Mouse (Mus musculus) ovary, postnatal 14 days (tissue): ENCODE measurements around the gene Slc25a42.
A peak's percentile ranks its signal among the peaks of the same experiment; 100 is the strongest.

Experiments used
- DNase-seq: peaks from one replicate; pipeline ENCODE4 v3.0.0; 2022; ENCODE audit warnings: low spot score

The Slc25a42 gene

DNA sequence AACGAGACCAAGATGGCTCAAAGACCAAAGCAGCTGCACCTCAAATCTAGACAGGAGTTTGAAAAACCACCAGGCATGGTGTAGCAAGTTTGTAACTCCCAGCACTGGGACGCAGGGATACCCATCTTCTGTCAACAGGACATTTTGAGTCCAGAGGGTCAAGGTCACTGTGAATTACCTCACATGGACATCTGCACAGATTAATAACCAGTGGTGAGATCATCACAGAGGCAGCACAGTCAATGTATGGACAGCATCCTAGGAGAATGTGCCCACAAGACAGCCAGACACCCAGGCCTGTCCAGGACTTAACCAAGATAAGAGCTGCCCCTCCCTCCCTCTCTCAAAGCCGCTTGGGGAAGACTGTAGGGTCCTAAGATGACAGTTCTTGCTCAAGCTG is 42.0 kb downstream of the Slc25a42 start:
- no peak for DNase-seq

DNA sequence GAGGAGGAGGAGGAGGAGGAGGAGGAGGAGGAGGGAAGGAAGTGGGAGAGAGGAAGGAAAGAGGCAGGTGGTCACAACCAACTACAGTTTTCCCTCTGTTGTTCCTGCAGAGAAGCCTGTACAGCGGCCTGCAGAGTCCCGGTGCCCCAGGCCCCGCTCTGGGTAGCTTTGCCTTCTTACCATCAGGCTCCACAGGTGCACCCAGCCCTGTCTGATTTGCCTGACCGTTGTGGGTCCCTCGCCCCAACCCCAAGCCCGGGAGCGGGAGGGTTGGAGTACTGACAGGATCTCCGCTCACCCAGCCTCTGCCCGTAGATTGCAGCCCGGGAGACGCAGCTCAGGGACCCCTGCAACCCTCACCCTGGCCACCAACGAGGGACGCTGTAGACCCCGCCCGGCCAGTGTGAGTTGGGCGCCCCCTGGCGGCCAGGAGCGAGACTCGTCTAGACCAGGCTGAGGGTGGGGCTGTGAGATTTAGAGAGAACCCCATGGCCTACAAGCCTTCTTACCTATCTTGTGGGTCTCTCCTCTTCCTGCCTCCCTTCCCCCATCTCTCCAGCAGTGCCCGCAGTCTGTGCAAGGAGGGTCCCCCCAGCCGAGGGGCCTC is 45.5 kb downstream of the Slc25a42 start:
- peak; percentile 74 for DNase-seq

DNA sequence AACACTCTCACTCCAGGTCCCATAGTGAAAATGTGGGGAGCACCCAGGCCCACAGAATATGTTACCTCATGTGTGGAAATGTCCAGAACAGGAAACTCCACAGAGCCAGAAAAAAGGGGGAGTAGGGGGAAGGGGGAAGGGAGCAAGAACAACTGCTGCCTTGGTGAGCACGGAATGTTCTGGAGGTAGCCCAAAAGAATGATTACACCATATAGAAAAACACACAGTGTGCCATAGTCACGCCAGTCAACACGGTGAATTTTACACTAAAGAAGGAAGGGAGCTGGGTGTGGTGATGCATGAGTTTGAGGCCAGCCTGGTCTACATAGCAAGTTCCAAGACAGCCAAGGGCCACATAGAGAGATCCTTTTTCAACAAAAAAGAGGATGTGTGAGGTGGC is 48.8 kb downstream of the Slc25a42 start:
- no peak for DNase-seq

DNA sequence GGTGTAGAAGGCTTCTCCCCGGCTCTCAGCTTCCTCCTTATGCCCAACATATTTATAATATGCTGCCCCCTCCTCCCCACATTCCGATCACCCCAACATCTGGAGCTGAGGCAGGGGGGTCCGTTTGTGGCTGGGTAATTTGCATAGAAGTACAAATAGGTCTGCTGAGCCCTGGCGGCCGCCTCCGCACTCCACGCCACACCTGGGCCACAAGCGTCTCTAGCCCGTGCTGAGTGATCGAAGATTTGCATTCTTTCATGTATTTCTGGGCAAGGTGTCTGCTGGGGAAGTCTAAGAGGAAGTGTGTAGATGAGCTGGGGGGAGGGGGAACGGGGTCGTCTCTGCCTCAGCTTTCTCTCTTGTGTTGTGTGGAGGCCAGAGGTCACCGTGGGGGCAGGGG is 52.1 kb downstream of the Slc25a42 start:
- no peak for DNase-seq

DNA sequence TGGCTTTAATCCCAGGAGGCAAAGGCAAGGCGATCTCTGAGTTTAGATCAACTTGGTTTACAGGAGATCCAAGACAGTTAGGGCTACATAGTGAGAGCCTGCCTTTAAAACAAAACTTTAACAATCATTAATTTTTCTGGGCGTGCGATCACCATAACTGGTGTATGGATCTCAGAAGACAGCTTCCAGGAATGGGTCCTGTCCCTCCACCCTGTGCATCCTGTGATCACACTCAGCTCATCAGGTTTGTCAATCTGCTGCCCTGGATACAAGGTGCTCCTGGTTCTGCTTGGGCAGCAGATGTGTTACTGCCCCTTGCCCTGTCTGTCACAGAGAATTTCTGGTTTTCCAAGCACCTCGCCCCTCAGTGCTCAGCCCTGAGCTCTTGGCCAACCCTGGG is 52.9 kb downstream of the Slc25a42 start:
- DNase-seq: no peak

DNA sequence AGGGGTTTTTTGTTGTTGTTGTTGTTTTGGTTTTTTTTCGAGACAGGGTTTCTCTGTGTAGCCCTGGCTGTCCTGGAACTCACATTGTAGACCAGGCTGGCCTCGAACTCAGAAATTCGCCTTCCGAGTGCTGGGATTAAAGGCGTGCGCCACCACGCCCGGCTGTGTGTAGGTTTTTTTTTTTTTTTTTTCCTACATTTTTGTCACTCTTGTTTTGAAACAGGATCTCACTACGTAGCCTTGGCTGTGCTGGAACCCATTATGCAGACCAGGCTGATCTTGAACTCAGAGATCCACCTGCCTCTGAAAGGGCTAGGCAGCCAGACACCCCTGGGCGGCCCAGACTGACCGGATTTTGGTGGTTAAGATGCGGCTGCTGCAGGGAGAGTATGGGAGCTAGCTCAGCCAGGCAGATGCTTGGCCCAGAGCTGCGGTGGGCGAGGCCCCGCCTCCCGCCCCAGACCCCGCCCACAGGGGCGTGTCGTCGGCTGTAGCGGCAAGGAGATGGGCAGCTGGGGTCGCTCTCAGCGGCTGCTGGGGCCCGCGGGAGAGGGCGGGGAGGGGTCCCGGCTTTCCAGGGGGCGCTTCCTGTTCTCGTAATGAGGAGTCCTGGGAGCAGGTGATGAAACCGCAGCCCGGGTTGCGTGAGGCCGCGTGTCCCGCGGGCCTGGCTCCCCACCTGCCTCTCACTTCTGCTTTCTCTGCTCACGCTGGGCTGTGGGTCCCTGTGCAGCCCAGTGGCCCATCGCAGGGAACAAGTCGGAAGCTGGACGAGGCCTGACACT is 53.8 kb downstream of the Slc25a42 start:
- peak; percentile 59 for DNase-seq

DNA sequence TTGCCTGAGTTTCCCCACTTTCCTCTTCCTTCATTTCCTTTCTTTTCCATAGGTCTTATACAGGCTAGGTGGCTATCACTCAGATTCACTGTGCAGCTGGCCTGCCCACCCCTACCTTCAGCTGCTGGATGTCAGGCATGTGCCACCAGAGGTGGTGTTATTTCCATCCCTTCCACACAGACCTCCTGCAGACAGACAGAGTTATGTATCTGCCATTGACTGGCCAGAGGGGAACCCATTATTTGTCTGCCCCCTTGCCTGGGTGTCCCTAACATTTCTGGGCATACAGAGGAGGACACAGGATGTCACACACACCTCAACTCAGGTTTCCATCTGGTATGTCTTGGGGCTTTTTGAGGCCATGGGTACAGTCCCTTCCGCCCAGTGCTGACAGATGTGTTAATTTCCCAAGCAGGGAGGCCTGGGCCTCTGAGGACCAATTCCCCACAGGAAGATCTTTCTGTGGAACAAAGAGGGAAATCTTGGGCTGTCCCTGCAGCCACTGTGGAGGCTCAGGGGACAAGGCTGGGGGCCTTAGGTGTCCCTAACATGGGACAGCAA is 54.8 kb downstream of the Slc25a42 start:
- DNase-seq: no peak

DNA sequence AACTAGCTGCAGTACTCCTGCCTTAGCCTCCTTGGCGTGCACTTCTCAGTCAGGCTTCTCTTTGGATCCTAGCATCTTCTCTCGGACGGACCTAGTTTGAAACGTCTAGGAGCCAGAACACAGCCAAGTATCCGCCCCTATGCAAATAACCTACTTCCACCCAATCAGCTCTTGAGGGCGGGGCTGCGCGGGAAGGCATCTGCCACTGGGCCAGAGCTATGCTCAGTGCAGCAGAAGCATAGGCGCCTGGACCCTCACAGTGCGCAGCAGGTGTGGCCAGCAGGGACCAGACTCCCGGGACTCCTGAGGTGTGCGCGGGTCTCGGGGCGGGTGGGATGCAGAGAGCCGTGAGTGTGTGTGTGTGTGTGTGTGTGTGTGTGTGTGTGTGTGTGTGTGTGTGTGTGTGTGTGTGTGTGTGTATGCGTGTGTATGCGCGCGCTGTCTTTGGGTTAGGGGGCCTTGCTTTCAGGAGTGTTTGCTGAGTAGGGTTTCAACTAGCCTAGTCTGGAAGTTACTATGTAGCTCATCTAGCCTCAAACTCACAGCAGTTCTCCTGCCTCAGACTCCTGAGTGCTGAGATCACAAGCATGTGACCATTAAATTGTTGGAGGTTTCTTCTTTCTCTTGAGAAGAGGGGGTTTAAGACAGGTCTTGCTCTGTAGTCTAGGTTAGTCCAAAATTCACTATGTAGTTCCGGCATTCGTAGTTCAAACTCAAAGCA is 59.4 kb downstream of the Slc25a42 start:
- peak; percentile 56 for DNase-seq

DNA sequence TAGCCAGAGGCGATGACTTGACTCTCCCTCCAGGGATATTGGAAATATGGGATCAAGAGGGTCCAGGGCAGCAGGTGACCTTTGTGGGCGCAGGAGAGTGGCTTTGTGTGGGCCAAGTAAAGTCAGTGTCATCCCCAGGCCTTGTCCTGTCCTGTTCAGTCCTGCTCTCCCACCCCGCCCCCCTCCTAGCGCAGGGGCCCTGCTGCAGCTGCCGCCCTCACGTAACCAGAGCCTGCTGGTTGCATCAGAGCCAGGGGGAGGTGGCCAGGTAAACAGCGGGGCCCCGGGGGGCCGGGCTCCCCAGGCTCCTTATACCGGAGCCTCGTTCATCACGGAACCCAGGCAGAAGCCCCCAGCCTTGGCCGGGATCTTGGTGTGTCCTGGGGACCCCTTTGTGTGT is 61.9 kb downstream of the Slc25a42 start:
- DNase-seq: no peak

DNA sequence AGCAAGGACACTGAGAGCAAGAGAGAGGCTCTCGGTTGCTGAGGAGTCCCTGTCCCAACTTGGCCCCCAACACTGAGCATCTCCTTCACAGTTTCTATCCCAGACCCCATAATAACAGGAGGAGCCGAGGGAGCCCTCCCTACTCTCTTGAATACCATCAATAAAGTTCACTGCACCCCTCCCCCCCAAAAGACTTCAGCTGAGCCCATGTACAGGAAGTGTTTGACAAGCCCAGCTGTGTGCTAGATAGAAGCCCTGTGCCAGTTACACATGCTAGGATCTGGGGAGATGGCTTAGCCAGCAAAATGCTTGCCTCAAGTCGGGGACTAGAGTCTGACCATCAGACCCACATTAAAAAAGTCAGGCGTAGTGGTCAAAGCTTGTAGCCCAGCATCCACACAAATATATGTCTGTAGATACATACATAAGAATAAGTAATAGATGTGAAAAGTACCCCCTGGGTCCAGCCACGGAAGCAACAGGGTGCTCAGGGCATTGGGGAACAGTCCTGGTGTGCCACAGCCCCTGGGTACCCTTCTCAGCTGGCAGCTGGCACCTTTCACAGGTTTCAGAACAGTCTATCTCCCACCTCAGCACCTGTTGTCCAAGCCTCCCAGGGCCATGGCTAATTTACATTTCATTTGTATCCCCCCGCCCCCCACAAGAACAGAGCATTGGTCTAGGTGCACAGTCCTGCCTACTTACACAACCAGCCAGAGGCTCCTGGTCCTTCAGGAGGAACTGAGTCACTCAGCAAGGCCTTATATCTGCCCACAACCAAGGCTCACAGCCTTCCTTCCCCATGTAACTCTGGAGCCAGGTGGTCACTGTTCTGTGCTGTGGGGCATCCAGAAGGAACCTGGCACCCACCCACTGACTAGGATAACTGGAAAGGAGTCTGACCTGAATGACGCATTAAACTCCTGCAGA is 64.2 kb downstream of the Slc25a42 start:
- DNase-seq: no peak

DNA sequence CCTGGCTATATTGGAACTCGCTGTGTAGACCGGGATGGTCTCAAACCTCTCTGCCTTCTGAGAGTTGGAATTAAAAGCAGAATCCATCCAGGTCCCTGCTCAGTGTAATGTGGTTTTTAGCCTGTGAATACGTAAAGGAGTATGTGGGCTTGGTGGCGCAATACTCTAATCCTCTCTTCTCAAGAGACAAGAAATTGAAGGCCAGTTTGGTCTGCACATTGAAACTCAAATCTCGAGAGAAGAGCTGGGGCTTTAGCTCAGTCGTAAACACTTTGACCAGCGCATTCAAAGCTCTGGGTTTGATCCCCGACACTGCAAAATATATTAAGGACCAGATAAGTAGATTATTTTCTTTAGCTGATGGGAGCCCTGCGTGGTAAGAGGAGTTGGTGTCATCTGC is 72.1 kb downstream of the Slc25a42 start:
- no peak for DNase-seq

DNA sequence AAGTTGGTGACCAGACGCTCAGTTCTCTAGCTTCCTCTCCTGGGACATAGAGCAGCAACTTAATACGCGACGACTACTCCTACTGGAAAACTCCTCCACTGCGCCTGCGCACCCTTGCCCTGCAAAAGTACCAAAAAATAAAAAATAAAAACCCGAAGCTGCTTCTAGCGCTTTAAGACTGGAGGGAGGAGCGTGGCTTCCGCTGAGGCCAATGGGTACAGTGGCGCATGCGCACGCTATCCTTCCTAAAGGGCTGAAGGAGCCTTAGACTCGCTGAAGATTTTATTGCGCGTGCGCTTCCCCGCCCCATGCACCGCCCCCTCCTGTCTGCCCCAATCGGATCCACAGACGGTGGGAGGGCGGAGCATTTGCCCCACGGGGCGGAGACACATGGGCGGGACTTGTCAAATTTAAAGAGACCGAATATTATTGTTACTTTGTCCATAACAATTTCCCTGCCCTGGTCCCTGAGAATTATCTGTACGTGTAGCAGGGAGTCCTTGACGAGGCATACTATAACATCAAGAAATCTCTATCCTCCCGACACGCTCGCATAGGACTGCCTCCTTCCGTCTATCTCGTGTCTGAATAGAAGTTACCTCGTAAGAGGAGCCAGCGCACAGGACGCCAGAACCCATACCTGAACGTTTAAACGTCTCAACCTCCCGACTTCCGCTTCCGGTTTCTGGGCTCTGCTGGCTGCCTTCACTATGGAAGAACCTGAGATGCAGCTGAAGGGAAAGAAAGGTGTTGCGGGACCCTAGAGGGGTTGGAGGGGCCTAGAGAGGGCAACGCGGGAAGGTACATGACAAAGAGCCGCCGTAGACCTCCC is 72.9 kb downstream of the Slc25a42 start, which contains the start of the genes Rfxank, Borcs8 and Mef2b:
TSS of gene Rfxank (minus strand) at position 129 of the 832 bp plus-strand sequence.
TSS of gene Borcs8 (plus strand) at position 474 of the 832 bp plus-strand sequence.
TSS of gene Mef2b (plus strand) at position 686 of the 832 bp plus-strand sequence.
- DNase-seq: peak; percentile 95

DNA sequence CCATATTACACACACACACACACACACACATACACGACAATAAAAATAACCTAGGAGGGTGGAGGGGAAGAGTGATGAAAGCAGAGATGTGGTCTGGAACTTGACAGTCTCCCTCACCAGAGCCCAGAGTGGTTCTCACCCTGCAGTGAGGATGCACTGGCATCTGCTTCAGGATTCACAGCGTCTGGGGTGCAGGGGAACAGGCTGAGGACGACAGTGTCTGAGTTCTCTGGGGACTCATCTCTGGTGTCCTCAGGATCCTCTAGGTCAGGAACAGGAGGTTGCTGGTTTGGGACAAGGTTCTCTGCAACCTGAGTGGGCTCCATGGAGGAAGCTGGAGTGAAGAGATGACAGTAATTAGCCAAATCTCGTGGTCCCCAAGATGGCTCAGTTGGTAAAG is 74.2 kb downstream of the Slc25a42 start:
- DNase-seq: no peak

DNA sequence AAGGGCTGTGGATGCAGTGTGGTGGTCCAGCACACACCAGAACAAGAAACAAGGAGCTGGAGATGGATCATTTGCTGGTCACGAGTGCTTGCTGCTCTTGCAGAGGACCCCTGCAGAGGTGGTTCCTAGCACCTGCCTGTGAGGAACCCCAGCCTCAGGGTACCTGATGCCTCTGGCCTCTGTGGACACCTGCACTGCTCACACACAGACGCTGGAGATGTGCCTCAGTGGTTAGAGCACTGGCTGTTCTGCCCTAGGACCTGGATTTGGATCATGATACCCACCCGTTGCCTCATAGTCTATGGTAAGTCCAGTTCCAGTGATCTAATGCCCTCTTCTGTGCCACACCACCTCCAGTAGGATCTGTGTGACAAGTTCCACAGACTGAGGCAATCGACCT is 75.5 kb downstream of the Slc25a42 start:
- no peak for DNase-seq

DNA sequence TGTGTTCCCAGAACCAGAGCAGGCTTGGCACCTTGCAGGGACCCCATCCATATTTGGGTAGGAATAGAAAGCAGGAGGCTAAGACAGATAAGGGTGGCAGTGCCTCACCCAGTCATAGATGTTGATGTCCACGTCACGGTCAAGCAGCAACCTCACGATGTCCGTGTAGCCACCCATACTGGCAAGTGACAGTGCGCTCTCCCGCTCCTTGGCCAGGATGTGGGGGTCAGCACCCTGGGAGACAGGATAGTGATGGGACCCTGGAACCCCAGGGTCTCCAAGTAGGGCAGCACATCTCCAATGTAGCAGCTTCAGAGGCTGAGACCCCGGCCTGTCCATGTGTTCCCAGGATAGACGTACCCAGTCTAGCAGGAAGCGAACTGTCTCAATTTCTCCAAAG is 77.2 kb downstream of the Slc25a42 start:
- no peak for DNase-seq
